Mouse (Mus musculus) cortical plate, adult 2 months (tissue): ENCODE measurements around the gene Krtap1-4. TPM values are rescaled to one million over a fixed set of nuclear protein-coding genes. Genes with fewer than 3 reads are reported as not detected.
A peak's percentile ranks its signal among the peaks of the same experiment; 100 is the strongest.

ENCODE experiments used
- H3K27ac ChIP-seq: fragments of 200-500 bp; 2 replicates; pipeline ENCODE4 v1.5.1; 2012; ENCODE audit warnings: low read length, control low read depth, inconsistent platforms; ENCODE audit not compliant: insufficient read depth
- H3K4me1 ChIP-seq: fragments of 200-500 bp; 2 replicates; pipeline ENCODE4 v1.6.1; 2011; ENCODE audit warnings: low read length; ENCODE audit not compliant: control insufficient read depth, insufficient read depth
- H3K4me3 ChIP-seq: fragments of 200-500 bp; 2 replicates; pipeline ENCODE4 v1.5.1; 2011; ENCODE audit warnings: mild to moderate bottlenecking, low read length, control low read depth; ENCODE audit not compliant: insufficient read depth
- CTCF ChIP-seq: fragments of 200-500 bp; IDR thresholded peaks from 2 replicates; pipeline ENCODE4 v1.5.1; 2011; ENCODE audit warnings: mild to moderate bottlenecking, control low read depth, low read length; ENCODE audit not compliant: insufficient read depth; ENCODE audit errors: extremely low read depth
- POLR2A ChIP-seq: fragments of 200-500 bp; IDR thresholded peaks from 2 replicates; pipeline ENCODE4 v1.6.1; 2011; ENCODE audit warnings: mild to moderate bottlenecking, low read length, control low read depth; ENCODE audit not compliant: insufficient read depth; ENCODE audit errors: extremely low read depth
- polyA plus RNA-seq: library from polyadenylated mRNA; depleted of rRNA; stranded (reverse); fragments of >200 nt; gene quantifications from 2 replicates; pipeline ENCODE4 v1.2.3, GENCODE M21; 2012

Gene Krtap1-4
- polyA plus RNA-seq, 1 experiment: not detected

GRCm38 (mm10) chr11:99585096-99585495, 1.6 kb upstream of the Krtap1-4 start:
- Histone ChIP-seq H3K27ac (no peak overlapping the region), H3K4me1 (no peaks in the 10 kb centered on the region), H3K4me3 (no peak overlapping the region)
- TF ChIP-seq POLR2A (no peak), CTCF (no peak)

GRCm38 (mm10) chr11:99581564-99581963, 1.9 kb downstream of the Krtap1-4 start:
- H3K27ac ChIP-seq: no peak overlapping the region

GRCm38 (mm10) chr11:99581051-99581450, 2.4 kb downstream of the Krtap1-4 start:
- TF ChIP-seq POLR2A: no peak
- no peak for TF ChIP-seq CTCF
- no peak overlapping the region for H3K27ac ChIP-seq
- no peak overlapping the region for H3K4me3 ChIP-seq
- no peaks in the 10 kb centered on the region for H3K4me1 ChIP-seq

More at GRCm38 (mm10) chr11:99581564-99581963, 1.9 kb downstream of the Krtap1-4 start:
- TF ChIP-seq CTCF (no peak), POLR2A (no peak)
- Histone ChIP-seq H3K4me3 (no peak overlapping the region), H3K4me1 (no peaks in the 10 kb centered on the region)

- H3K4me3 ChIP-seq: no peak within 1 kb of the TSS
- no peaks in the 10 kb centered on the region for H3K4me1 ChIP-seq
- no peak for TF ChIP-seq POLR2A
- no peak for TF ChIP-seq CTCF
- no peak within 1 kb of the TSS for H3K27ac ChIP-seq
These were observed 2.8 kb downstream of the Krtap1-4 start, which contains the start of gene Krtap1-5 for GRCm38 (mm10) chr11:99580636-99581035. Krtap1-5 (minus strand) TSS chr11:99581016.

GRCm38 (mm10) chr11:99574106-99574505, 9.3 kb downstream of the Krtap1-4 start:
- TF ChIP-seq POLR2A: no peak
- TF ChIP-seq CTCF: peak; percentile 62
- Histone ChIP-seq H3K4me1 (no peaks in the 10 kb centered on the region), H3K27ac (no peak overlapping the region), H3K4me3 (no peak overlapping the region)

GRCm38 (mm10) chr11:99573164-99573563, 10.3 kb downstream of the Krtap1-4 start:
- Histone ChIP-seq H3K27ac (no peak overlapping the region), H3K4me3 (no peak overlapping the region), H3K4me1 (no peaks in the 10 kb centered on the region)
- TF ChIP-seq POLR2A (no peak), CTCF (no peak)

GRCm38 (mm10) chr11:99566530-99566929, 16.9 kb downstream of the Krtap1-4 start, which contains the start of gene Krtap3-1:
Krtap3-1 (minus strand) TSS chr11:99566630.
- no peak within 1 kb of the TSS for H3K27ac ChIP-seq
- H3K4me1 ChIP-seq: no peaks in the 10 kb centered on the region
- TF ChIP-seq POLR2A (no peak), CTCF (no peak)

GRCm38 (mm10) chr11:99562580-99562979, 20.9 kb downstream of the Krtap1-4 start:
- no peak overlapping the region for H3K4me3 ChIP-seq
- H3K4me1 ChIP-seq: no peaks in the 10 kb centered on the region; the same call in 1 of the 2 replicates
- no peak overlapping the region for H3K27ac ChIP-seq
- TF ChIP-seq CTCF: no peak
- no peak for TF ChIP-seq POLR2A

More at GRCm38 (mm10) chr11:99566530-99566929, 16.9 kb downstream of the Krtap1-4 start, which contains the start of gene Krtap3-1:
- no peak within 1 kb of the TSS for H3K4me3 ChIP-seq

GRCm38 (mm10) chr11:99559366-99559765, 24.1 kb downstream of the Krtap1-4 start, which contains the start of gene Gm11939:
Gm11939 (minus strand) TSS chr11:99559466.
- TF ChIP-seq CTCF (no peak), POLR2A (no peak)
- no peak within 1 kb of the TSS for H3K4me3 ChIP-seq
- no peaks in the 10 kb centered on the region; the same call in 1 of the 2 replicates for H3K4me1 ChIP-seq
- H3K27ac ChIP-seq: no peak within 1 kb of the TSS

- Histone ChIP-seq H3K27ac (no peak overlapping the region), H3K4me1 (no peaks in the 10 kb centered on the region; the same call in 1 of the 2 replicates), H3K4me3 (no peak overlapping the region)
- TF ChIP-seq CTCF (no peak), POLR2A (no peak)
These were observed 25.3 kb downstream of the Krtap1-4 start for GRCm38 (mm10) chr11:99557976-99558745.
